Mouse (Mus musculus) gastrocnemius, adult 8-10 months (tissue): ENCODE results near the gene Sox6. TPM values are rescaled to one million over a fixed set of nuclear protein-coding genes. Genes with fewer than 3 reads are reported as not detected.

ENCODE experiments used
- DNase-seq, 2 experiments: peaks; one replicate each; pipeline ENCODE4 v3.0.0; 2022; ENCODE audit warnings: low spot score in 2 of 2
- total RNA-seq, 4 experiments: library from RNA; stranded (reverse); gene quantifications; 2 replicates each; pipeline ENCODE4 v1.2.4; 2022

The Sox6 gene
- total RNA-seq, 4 experiments from 2014 or later: 156 to 192 (median 179) TPM

DNA sequence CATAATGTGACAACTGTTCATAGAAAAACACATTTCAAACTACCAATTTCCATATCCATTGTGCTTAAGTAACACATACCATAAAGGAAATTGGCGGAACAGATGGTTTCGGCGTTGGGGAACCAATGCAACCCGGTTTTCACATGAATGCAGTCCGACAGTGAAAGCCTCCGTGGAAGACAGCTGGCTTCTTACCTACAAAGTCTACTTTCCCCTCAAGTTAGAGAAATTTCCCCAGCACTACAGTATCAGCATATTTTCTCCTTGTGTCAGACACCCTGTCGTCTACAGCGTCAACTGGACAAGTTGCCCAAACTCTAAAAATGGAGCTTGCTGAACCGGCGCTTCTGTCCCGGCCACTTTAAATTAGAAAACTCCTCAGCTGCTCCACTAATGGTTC, 470.3 kb downstream of the Sox6 start:
- DNase-seq: peak; percentile 13 to 16

GRCm38 (mm10) chr7:115566818-115567217, 471.8 kb downstream of the Sox6 start:
- DNase-seq: no peak

GRCm38 (mm10) chr7:115565060-115565426, 473.6 kb downstream of the Sox6 start:
- no peak for DNase-seq

DNA sequence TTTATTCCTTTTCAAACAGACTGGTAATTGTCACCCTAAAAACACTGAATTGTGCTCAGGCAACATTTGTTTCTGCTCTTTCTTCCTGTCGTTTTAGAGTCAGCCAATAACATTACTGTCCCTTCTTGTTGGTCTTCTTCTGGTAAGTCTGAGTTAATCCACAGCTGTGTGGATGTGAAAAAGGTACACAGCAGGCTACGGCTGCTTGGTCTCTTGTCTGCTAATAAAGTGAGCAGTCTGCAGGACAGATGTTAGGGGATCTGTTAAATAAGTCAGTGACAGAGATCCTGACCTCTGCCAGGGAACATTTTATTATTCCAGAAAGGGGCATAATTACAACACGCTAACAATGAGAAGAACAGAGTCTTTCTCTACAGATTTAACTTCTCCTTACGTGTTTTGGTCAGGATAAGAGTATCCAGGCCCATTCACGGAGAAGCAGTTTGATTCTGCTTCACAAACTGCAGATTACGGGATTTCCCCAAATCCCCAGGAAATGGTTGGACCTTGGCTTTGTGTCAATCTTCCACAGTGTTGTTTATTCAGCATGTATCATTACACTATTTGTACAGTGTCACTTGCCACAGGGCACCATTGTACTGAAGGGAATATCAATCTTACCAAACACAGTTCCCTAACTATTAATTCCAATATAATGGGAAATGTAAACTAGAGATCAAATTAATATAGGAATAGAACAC, 474.1 kb downstream of the Sox6 start:
- no peak for DNase-seq

GRCm38 (mm10) chr7:115556677-115557076, 481.9 kb downstream of the Sox6 start:
- DNase-seq: no peak

DNA sequence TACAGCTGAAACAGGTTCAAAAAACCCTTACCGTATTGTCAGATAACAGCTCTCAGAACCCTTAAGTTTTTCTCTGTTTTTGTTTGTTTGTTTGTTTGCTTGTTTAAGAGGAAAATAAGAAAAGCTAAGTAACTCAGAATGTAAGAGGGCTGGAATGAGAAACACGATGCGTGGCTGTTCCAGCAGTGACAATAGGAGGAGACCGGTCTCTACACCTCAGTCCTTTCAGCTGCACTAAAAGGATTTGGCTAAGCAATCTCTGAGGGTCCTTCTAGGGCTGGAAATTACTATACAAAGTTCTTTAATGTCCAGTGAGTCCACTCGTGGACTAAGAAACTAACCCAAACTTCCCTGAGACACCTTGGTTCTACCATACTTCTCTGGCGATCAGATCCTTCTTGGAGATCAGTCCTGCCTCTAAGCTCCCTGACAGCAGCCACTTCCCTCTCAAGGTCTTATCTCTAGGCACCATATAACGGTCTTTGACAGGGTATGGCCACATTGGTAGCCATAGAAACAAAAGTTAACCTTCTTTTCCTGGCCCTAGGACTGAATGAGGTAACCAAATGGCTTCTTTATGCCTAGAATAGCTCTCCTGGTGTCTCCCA, 488.3 kb downstream of the Sox6 start:
- no peak for DNase-seq

- DNase-seq: no peak
Observed at GRCm38 (mm10) chr7:115549670-115550069, 488.9 kb downstream of the Sox6 start.

DNA sequence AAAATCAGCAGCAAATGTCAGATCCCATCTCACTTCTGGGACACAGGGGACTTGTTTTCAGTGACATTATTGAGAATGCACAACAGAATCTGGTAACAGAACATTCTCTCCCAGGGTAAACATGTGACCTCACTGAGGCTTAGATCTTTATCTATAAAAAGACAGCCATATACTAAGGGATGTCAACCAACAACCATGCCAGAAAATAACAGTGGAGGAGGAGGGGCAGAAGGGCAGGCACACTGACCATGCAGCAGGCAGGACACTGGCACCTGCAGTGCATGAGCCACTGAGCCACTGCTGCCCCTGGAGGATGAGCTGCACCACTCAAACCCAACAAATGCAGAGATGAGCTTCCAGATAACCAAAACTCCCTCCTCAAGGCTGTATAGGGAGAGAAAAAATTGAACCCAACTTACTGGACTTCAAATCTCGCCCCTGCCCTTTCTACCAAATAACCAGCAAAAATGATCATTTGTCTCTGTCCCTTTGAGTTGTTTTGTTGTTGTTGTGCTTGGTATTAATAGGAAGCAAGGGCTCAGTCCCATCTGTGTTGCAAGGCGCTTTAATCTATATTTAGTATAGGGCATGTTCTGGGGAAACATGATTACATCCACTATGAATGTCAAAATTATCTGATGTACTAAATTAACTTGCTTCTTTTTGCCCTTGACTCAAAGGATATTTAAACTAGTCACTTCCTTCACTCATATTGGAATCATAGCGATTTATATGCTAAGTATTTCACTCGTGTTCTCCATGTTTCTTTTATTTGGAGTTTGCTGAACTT, 492.8 kb downstream of the Sox6 start:
- peak in 1 of 2 experiments; percentile 13 for DNase-seq

DNA sequence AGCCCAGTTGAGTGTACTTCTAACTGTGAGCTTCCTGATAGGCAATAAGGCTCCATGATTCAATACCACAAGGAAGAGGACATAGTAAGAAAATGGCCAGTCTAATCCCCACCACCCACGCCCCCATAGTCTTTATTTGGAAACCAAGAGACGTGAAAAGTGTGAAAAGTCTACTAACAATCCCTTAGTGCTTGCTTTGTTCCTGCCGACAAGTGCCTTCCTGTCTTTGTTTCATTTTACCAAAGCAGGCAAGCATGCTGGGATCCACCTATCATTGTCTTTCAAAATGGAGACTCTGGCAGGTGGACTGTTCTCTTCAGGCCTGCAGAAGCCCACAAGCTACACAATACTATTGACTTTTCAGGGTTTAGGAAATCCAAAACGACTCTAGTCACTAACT, 495.0 kb downstream of the Sox6 start:
- no peak for DNase-seq

DNA sequence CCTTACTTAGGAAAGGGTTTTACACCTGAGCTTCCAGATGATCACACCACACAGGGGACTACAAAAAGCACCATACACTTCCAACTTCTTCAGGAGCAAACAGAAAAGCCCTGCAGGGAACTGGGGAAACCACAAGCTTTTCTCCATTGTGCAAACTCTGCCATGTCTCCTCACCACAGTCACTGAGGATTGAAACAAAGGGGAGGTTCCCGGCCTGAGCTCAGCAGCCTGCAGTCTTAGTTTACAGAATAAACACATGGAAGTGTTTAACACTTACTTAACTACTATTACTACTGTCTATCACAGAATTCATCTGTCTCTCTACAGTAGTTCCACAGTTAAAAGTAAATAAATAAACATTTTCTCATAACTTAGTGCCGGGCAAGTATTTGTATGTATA, 498.3 kb downstream of the Sox6 start:
- no peak for DNase-seq

DNA sequence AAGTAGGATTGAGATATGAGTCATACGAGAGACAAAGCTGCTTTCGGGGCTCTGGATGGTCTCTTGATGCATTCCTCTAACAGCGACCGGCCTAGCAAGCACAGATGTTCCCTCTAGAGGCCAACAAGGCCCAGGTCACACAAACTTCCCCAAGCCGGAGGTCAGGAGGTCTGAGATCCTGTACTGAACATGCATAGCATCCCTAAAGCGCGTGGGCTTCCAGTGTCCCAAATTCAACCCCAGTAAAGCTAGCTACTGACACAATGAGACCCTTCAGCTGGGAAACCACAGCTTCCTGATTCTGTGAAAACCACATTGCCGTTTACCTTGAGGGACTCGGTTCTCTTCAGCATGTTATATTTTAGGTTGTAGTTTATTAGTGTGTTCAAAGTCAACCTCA, 499.6 kb downstream of the Sox6 start:
- DNase-seq: no peak

- no peak for DNase-seq
Observed at GRCm38 (mm10) chr7:115537636-115538035, 501.0 kb downstream of the Sox6 start.

GRCm38 (mm10) chr7:115536521-115536920, 502.1 kb downstream of the Sox6 start:
- no peak for DNase-seq

GRCm38 (mm10) chr7:115531875-115532274, 506.7 kb downstream of the Sox6 start:
- no peak for DNase-seq

DNA sequence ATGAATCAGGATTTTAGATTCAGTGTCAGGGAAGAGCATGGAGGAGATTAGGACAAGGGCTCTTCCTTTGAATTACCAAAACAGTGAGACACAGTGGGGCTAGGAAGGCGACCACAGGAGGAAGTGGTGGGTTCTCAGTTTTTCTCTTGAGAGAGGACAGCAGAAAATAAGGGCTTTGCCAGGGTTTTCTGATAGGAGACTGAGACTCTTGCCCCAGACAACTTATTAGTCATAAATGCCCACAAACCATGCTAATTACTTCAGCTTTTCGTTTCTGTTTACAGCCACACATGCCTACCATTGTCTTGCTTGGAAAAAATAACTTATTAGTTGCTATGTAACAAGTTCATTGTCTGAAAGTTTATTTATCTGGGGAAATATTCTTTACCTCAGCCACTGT, 507.4 kb downstream of the Sox6 start:
- no peak for DNase-seq

DNA sequence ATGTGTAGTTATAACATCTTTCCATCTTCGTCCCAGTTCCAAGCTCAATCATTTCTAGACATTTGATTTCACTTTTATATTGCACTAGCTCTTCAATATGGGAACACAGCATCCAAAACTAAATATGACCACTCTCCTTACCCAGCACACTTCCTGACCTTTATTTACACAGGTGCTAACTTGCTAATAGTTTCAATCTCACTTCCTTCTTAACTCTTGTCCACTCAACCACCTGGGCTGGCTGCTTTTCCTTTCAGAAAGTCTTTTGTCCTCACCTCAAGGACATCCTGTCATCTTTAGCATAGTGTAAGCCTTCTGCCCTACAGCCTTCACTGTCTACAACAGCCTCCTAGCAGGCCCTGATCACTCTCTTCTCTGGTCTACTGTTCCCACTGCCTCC, 520.9 kb downstream of the Sox6 start:
- DNase-seq: no peak

DNA sequence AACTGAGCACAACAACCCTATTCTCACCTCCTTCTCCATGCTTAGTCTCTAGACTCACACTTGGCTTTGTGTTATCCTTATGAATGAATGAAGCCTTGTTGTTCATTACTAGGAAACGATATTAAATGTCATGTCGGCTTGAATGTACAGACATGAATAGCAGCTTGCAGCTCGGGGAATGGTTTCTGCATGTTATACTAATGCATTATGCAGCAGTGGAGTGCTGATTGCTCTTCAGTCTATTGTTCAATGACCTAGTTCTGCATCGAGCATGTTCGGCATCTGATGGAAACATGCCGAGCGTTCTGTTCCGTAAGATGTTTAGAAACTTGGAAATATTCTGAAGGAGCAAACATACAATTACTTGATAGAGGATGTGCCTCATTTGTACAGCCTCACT, 524.9 kb downstream of the Sox6 start:
- DNase-seq: no peak

DNA sequence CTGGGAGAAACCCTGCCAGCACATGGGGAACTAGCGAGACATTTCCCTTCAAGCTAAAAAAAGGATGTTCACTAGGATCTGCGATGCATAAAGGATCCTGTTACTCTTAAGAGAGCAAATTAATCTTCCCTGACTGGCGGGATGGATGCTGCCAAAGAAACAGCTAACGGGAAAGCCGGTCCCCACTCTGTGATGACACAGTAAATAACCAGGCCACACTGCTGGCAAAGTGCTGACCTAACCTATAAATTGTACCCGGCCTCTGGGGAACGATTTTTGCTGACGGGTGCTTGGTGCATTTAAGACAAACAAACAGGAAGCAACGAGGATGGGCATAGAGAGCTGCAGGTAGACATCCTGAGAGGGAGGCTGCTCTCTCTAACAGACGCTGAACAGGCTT, 526.8 kb downstream of the Sox6 start:
- DNase-seq: peak; percentile 53 to 71

- peak in 1 of 2 experiments; percentile 20 for DNase-seq
Observed at GRCm38 (mm10) chr7:115511091-115511490, 527.5 kb downstream of the Sox6 start.

DNA sequence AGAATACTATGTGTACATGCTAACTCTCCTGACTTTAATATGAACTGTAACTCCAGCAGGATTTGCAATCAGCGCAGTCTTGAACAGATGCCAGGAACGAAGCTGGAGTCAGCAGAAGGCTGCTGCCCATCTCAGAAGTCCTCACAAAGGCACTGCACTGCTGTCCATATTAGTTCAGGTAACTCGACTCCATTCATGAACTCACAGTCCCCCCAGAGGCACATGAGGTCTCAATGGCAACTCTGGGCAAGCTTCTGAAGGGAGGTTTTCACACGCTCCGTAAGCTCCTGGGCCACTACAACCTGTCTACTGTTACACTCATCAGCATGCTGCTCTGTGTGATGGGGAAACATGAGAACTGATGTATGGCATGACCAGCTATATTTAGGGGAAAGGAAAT, 528.6 kb downstream of the Sox6 start:
- DNase-seq: peak; percentile 44 to 68

GRCm38 (mm10) chr7:115506385-115506784, 532.2 kb downstream of the Sox6 start:
- peak; percentile 20 to 48 for DNase-seq

DNA sequence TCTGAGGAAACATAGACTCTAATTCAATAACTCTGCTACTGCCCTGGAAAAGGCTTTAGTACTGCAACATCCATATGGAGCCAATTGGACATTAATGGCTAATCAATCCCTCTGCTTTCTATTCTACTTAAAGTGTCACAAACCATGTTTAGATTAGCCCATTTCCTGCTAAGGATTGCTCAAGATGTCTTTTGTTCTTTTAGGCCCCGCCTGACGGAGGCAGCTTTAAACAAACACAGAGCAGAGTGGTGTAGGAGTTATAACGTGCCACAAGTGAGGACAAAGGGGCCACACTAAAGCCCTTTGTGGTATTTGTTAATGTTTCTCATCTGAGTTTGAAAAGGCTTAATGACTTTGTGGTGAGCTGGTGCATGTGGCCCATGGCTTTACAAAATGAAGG, 537.1 kb downstream of the Sox6 start:
- DNase-seq: no peak

DNA sequence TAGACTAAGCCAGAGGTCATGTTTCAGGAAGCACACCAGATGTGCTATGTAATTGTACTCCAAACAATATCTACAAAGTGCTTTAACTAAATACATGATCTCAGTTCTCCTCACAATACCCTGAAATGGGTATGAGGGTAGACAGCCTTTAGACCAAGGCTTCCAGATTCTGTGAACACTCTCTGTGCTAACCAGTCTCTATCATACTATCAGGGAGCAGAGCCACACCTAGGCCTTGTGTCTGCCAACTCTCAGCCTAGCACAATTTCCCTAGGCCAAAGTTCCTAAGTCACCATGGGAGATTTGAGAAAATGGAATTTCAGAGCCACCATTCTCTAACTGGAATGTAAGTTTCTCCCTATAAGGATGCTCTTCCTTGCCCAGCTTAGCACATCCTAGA, 537.8 kb downstream of the Sox6 start:
- DNase-seq: no peak
